Mouse (Mus musculus): Measurements from ENCODE around the gene Klhl35.
"Not testable (repeated sequence)": the region's sequence is repeated elsewhere in the genome, so short reads cannot be mapped to it uniquely, and the experiment has no call there.

Gene Klhl35

DNA sequence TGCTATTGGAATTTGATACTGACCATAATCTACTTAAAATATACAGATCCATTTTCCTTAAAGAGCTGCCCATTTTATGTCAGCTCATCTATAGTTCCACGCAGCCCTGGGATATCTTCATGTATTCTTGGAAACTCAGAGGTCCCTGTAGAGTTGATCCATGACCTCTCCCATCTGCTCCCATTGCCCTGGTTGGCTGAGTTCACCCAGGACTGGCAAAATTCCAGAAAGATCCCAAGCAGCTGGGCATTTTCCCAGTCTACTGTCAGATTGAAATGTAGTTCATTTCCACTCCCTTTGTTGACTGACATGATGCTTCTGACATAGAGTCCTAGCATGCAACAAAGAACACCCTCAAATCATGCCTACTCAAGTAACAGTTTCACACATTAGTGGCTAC, 33.3 kb downstream of the Klhl35 start:
- no peak for DNase-seq (ENCODE audit: low spot score in 2 of 2)

DNA sequence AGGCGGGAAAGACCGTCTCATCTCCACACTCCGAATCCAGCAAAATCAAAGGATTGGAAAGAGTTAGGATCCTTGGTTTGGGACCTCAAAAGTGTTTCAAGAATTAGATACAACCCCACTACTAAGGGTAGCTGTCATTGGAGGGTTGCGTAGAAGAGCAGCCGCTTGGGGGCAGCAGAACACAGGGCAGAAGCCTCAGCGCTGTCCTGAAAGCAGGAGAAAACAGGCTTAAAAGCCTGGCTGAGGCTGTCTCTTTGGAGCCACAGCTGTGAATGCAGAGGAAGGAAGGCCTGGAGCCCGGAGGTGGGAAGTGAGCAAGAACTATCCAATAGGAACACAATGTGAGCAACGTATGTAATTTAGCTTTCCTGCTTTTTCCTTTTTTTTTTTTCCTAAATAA, 34.4 kb downstream of the Klhl35 start:
- peak; percentile 56 to 74 for DNase-seq (ENCODE audit: low spot score in 2 of 2)

DNA sequence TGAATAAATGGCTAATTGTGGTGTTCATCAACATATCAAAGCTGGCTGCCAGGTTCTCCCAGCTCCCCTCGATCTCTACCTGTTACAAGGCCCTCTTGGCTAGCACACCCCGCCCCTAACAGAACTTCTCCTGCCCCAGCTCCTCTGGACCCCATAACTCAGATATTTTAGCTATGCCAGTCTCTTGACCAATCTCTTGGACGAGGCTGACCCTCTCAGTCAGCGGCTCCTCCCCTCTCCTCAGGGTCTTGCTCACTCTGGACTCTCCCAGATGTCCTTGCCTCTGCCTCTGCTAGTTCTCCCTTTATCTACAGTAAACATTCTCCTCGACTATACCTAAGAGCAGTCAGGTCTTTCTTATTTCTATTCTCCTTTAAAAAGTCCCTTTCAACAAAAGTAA, 34.9 kb downstream of the Klhl35 start:
- no peak for DNase-seq (ENCODE audit: low spot score in 2 of 2)

DNA sequence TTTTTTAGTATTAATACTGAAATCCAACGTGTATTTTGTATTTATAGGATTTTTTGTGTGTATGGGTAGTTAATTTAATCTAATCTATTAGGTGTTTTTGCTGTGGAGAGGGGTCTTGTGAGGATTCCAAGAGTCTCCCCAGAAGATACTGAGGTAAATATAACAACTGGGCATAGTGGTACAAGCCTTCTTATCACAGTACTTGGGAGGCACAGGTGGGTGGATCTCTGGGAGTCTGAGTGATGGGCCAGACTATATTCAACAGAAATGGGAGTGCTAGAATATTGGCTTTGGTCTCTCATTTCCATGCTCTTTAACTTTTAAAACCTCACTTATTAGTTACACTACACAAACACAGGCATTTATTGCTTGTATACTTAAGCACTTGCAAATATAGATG, 35.3 kb downstream of the Klhl35 start:
- DNase-seq (ENCODE audit: low spot score in 2 of 2) = no peak

DNA sequence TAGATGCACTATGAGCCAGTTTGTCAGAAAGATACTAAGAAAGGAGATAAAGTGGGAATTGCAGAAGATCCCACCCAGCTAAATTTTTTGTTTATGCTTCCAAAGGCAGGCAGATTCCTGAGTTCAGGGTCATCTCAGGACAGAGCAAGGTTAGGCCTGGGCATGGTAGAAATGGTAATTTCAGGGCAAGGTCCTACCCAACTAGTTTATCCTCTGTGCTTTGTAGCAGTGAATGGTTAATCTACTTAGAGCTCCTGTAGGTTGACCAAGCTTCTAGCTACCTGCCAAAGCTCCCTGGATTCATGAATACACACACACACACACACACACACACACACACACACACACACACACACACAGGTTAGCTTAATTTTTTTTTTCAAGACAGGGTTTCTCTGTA, 38.8 kb downstream of the Klhl35 start:
- DNase-seq (ENCODE audit: low spot score in 2 of 2) = no peak

DNA sequence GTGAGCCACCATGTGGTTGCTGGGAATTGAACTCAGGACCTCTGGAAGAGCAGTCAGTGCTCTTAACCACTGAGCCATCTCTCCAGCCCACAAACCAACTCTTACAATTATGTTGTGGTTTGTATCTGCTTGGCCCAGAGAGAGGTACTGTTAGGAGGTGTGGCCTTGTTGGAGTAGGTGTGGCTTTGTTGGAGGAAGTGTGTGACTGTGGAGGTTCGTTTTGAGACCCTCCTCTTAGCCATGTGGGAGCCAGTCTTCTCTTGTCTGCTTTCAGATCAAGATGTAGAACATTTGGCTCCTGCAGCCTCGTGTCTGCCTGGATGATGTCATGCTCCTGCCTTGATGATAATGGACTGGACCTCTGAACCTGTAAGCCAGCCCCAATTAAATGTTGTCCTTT, 42.4 kb downstream of the Klhl35 start:
- not testable (repeated sequence) for DNase-seq (ENCODE audit: low spot score in 2 of 2)

DNA sequence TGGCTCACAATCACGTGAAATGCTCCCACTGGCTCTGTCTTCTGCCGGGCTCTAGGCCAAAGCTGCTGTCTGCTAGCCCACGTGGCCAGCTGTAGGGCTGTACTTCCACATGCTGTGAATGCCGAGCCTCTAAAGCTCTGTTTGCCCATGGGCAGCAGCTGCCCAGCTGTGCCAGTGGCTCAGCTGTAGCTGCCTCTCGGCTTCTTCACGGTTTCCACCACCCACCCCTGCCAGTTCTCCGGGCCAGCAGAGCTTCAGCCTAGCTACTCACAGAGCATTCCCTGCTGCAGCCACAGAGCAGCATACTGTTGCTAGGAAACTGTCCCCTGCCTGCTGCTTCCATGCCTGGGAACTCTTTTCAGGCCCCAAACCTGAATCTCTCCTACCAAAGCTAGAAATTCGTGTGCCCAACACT, 44.3 kb downstream of the Klhl35 start:
- DNase-seq (ENCODE audit: low spot score in 2 of 2) = peak; percentile 53 to 57

DNA sequence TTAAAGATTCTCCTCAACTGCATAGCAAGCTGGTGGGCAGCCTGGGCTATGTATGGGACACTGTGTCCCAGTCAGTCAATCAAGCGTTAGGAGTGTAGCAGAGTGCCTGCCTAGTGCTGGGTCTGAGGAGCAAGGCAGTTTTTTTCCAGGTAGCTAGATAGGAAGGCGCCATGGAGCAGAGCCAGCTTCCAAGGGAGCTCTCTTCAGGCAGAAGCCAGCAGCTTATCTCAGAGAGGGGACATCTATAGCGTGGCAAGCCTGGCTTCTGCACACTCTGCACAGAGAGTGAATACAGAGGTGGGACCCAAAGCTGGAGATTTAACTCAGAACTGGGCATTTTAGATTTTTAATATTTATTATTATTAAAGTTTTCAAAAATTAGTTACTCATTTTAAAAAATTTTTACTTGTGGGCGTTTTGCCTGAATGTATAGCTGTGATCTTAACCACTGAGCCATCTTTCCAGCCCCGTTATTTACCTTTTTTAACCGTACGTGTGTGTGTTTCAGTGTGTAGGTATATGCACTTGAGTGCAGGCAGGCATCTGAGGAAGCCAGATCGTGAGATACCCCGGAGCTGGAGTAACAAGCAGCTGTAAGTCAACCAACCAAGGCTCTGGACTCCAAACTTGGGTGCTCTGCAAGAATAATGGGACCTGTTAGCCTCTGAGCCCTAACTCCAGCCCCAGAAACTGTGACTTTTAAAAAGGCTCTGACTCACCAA, 50.4 kb downstream of the Klhl35 start:
- DNase-seq (ENCODE audit: low spot score in 2 of 2) = no peak

DNA sequence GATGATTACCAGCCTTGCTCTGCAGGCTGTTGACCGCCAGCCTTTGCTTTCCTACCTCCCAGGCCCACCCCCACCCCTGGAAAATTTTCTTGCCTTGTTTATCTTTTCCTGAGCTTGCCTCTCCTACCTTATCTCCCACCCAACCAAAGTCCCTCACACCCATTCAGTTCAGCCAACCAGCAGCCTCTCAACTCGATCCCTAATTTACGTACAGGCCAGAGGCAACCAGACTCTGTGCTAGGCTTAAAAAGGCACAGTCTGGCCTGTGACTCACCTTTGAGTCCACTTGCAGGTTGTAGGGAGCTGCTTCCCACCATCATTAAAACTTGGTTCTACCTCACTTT, 51.0 kb downstream of the Klhl35 start:
- no peak for DNase-seq (ENCODE audit: low spot score in 2 of 2)

DNA sequence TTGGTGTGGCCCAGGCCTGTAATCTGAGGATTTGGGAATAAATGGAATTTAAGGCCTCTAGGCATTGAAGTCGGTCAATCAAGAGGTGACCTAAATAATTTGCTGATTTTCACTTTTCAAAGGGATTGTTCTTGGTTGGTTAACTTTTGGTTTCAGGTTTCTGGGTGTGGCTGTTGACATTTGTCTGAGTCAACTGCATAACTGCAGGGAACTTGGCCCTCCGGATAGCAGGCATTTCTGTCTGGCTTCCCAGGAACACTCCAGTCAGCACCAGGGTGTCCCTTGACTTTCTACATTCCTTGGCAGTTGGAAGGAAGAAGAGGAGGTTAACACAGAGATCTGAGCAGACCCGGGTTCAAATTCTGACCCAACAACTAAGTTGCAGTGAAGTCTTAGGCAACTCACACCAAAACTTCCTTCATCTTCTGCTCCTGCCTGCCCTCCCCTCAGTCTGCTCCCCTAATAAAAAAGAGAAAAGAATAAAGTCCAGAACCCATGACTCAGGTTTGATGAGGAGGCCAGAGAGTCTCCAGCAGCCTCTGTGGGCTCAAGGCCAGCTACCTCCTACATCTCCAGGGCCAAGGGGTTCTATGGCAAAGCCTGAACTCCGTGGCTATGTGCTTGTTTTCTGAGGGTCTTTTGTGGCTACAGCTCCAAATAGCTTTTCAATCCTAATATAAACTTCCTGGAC, 53.3 kb downstream of the Klhl35 start:
- no peak for DNase-seq (ENCODE audit: low spot score in 2 of 2)

DNA sequence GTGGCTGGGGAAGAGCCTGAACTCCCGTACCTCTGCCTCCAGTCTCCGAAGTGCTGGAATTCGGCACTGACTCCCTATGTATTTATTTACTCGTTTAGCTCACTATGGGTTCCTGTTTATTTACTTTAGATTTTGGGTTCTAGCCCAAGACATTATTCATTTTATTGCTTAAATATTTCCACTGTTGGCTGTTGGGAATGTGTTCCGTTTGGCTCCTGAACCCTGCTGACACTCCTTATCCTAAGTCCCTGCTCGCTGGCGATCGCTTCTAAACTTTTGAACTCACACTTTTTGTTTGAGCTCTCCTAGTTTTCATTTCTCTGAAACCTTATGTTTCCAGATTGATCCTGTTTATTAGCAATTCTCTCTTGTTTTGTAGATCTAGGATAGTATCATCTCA, 57.3 kb downstream of the Klhl35 start:
- DNase-seq (ENCODE audit: low spot score in 2 of 2) = no peak
